Mouse (Mus musculus): ENCODE results near the gene Pth1r.

DNA sequence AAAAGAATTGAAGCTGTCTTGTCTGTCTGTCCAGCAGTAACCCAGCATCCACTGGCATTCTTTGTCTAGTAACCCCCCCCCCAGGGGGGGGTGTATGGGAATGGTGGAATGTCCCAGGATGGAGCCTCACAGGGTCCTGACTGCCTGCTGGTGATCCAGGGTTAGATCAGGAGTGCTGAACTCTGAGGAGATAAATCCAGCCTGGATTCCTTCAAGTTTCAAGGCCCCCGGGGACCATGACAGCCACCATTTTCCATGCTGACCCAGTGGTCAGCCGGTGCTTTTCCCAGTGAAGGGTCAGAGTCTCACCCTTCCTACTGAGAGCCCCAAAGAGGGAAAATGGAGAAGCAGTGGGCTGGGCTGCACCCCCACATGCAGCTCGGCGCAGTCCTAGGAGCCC, 15.1 kb downstream of the Pth1r start:
- no peak for TF ChIP-seq CTCF (IDR thresholded peaks at IDR 0.05)
- no peak for TF ChIP-seq POLR2A (IDR thresholded peaks at IDR 0.05; ENCODE audit: insufficient read depth, low read depth, low read length)
- no peak for TF ChIP-seq EP300 (IDR thresholded peaks at IDR 0.05; ENCODE audit: insufficient read depth, low read depth, low read length)

All from heart, adult 2 months (tissue).